Mouse (Mus musculus) thymus, adult 2 months (tissue): ENCODE measurements at regions not wholly inside any gene's neighbourhood (a gene's known extent, or its start where the extent isn't known, plus 50 kb on each side); places are given as distances from the start of the nearest gene placed in this dataset.

Experiments used
- DNase-seq: peaks from one replicate; pipeline ENCODE4 v3.0.0; 2021
- H3K27ac ChIP-seq: fragments of 200-500 bp; 2 replicates; pipeline ENCODE4 v1.5.1; 2012; ENCODE audit warnings: low read length, control low read depth; ENCODE audit not compliant: control insufficient read depth, insufficient read depth
- H3K27me3 ChIP-seq: fragments of 200-500 bp; 2 replicates; pipeline ENCODE4 v1.6.1; 2012; ENCODE audit warnings: mild to moderate bottlenecking, low read length, moderate library complexity, mixed read lengths; ENCODE audit not compliant: control insufficient read depth, insufficient read depth
- H3K36me3 ChIP-seq: fragments of 200-500 bp; 2 replicates; pipeline ENCODE4 v1.6.1; 2012; ENCODE audit warnings: mild to moderate bottlenecking, low read length, moderate library complexity; ENCODE audit not compliant: control insufficient read depth, insufficient read depth
- H3K4me1 ChIP-seq: fragments of 200-500 bp; replicated peaks from 2 replicates; pipeline ENCODE4 v1.6.1; 2012; ENCODE audit warnings: low read length; ENCODE audit not compliant: control insufficient read depth, insufficient read depth
- H3K4me3 ChIP-seq: fragments of 200-500 bp; 2 replicates; pipeline ENCODE4 v1.5.1; 2012; ENCODE audit warnings: mild to moderate bottlenecking, low read length, control low read depth, moderate library complexity; ENCODE audit not compliant: control insufficient read depth, insufficient read depth
- CTCF ChIP-seq: fragments of 200-500 bp; IDR thresholded peaks from 2 replicates; pipeline ENCODE4 v1.5.1; 2012; ENCODE audit warnings: mild to moderate bottlenecking, control low read depth, low read length, moderate library complexity, borderline replicate concordance; ENCODE audit not compliant: control insufficient read depth, poor library complexity, insufficient read depth; ENCODE audit errors: extremely low read depth
- POLR2A ChIP-seq: fragments of 200-500 bp; IDR thresholded peaks from 2 replicates; pipeline ENCODE4 v1.6.1; 2012; ENCODE audit warnings: mild to moderate bottlenecking, low read length, control low read depth, moderate library complexity; ENCODE audit not compliant: control insufficient read depth, poor library complexity, insufficient read depth; ENCODE audit errors: extremely low read depth
- WGBS: fragments of 180-500 bp; shearing (Covaris S2); methylation state at CpG from one replicate; pipeline ENCODE4 v1.1.7; 2018; 5-methylcytosine and 5-hydroxymethylcytosine counted together

DNA sequence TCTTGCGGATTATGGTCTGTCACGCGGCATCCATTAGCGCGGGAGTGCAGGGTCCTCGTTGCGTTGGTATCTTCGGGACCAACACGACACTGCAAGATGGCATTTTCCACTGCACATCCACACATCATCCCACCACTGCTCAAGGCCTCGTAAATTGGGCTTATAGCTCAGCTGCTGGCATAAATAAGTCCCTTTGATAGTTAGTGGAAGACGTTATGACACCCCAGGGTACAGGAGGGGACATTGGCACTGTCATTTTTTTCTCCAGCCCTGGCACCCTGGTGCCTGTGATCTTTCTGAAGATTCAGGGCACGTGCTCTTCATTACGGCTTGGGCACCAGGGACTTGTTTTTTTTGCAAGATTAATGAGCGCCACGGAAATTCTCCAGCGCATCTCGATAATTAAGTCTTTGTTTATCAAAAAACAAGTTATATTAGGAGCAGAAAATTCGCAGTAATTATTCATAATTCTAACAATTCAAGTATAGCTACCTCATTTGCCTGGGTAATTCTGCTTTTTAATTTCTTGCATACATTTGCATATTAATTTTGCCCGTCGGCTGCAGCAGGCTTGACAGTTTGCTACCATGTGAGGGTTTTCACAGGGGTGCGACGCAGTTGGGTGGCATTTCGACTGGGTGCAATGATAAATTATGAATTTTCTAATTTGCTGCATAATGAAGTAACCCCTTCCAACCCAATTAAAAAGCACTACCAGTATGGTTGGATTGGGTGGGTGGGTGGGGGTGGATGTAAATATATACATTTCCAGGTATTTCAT lies 119.1 kb downstream of the Vrk1 start:
- DNase-seq, result no peak
- no peaks in the 10 kb centered on the region for H3K36me3 ChIP-seq
- no peaks in the 10 kb centered on the region for H3K4me1 ChIP-seq
- 95% methylated on average over 23 of the region's 23 CpGs for WGBS
- no peaks in the 10 kb centered on the region for H3K27me3 ChIP-seq
- H3K4me3 ChIP-seq, result no peak overlapping the region
- no peak overlapping the region for H3K27ac ChIP-seq
- TF ChIP-seq CTCF, result no peak
- no peak for TF ChIP-seq POLR2A

DNA sequence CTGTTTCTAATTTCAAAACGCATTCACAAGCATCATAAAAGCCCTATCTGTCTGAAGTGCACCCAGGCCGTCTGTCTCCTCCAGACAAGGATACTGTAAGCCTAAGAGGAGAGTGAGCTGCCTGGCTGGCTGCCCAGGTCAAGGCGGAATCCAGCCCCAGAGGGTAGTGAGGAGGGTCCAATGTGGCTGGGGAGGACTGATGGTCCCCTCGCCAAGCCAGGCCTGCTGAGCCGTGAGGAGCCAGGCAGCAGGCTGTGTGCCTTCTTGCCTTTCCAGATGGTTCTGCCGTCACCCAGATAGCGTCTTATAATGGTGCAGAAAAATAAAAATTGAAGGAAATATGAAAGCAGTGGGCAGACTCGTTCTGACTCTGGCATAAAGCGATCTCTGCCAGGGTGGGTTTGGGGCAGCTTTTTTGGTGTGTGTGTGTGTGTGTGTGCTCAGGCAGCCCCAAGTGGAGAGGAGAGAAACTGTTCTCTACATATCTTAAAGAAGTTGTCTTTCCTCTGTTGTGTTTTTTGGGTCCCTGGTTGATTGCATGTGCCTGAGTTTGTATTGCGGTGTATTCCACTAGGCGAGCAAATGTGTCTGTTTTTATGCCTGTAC lies 120.1 kb downstream of the Vrk1 start:
- 86% methylated on average over 11 of the region's 11 CpGs for WGBS
- DNase-seq, result no peak
- H3K27me3 ChIP-seq, result no peaks in the 10 kb centered on the region

DNA sequence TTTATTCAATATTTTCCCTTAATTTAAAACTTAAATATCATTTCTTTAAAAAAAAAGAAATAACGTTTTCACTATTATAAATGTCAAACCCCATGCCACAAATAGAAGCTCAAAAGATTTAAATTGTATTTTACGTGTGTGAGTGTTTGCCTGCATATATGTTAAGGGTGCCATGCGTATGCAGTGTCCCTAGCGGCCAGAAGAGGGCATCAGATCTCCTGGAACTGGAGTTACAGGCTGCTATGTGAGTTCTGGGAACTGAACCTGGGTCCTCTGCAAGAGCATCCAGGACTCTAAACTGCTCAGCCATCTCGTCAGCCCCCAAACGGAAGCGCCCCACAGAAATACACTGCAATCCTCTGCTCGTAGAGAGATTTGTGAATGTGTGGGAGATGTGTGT lies 122.7 kb downstream of the Vrk1 start:
- Histone ChIP-seq H3K27ac (no peak overlapping the region), H3K27me3 (no peaks in the 10 kb centered on the region), H3K4me1 (no peaks in the 10 kb centered on the region), H3K4me3 (no peak overlapping the region), H3K36me3 (no peaks in the 10 kb centered on the region)
- 88% methylated on average over 8 of the region's 8 CpGs for WGBS
- DNase-seq, result no peak
- TF ChIP-seq POLR2A (no peak), CTCF (no peak)

More for the DNA sequence above, 120.1 kb downstream of the Vrk1 start:
- Histone ChIP-seq H3K4me3 (no peak overlapping the region), H3K36me3 (no peaks in the 10 kb centered on the region), H3K27ac (no peak overlapping the region), H3K4me1 (no peaks in the 10 kb centered on the region)
- TF ChIP-seq CTCF, result no peak
- no peak for TF ChIP-seq POLR2A

DNA sequence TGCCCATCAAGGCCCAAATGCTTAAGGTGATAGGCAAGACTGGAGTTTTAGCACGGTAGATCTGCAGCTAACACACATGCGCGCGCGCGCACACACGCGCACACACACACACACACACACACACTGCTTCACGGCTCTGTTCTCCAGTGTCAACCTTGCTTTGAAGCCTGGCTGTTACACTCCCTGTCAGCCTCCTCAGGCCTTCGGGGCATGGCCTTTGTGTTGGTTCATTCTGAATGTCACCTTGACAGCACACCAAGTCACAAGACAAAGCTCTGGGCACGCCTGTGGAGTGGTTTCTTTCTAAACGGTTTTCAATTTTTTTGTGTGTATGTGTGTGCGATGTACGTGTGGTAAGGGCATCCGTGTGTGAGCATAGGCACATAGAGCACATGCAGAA lies 128.4 kb downstream of the Vrk1 start:
- Histone ChIP-seq H3K27me3 (no peaks in the 10 kb centered on the region), H3K4me3 (no peak overlapping the region), H3K27ac (no peak overlapping the region), H3K4me1 (no peaks in the 10 kb centered on the region), H3K36me3 (no peaks in the 10 kb centered on the region)
- DNase-seq, result no peak
- 93% methylated on average over 15 of the region's 15 CpGs for WGBS
- no peak for TF ChIP-seq CTCF
- no peak for TF ChIP-seq POLR2A

DNA sequence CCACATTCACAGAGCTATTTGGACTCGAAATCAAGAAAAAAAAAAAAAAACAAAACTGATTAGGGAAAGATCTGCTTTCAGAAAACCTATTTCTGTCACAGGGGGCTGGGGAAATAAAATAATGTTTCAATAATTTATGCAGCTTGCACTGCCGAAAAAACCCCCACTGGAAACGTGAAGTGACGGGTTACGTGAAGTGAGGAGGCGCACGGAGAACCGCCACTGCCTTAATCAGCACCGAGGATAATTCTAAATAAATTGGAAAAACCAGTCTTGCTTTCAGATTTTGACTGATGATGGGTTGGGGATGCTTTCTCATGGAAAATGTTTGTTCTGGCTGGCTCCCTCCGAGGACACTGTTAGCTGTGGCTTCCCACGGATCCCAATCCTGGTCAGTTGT lies 129.5 kb downstream of the Vrk1 start:
- TF ChIP-seq POLR2A (no peak), CTCF (no peak)
- DNase-seq, result no peak
- 91% methylated on average over 11 of the region's 11 CpGs for WGBS
- H3K4me3 ChIP-seq, result no peak overlapping the region
- no peaks in the 10 kb centered on the region for H3K36me3 ChIP-seq
- H3K27ac ChIP-seq, result no peak overlapping the region
- no peaks in the 10 kb centered on the region for H3K4me1 ChIP-seq
- H3K27me3 ChIP-seq, result no peaks in the 10 kb centered on the region

DNA sequence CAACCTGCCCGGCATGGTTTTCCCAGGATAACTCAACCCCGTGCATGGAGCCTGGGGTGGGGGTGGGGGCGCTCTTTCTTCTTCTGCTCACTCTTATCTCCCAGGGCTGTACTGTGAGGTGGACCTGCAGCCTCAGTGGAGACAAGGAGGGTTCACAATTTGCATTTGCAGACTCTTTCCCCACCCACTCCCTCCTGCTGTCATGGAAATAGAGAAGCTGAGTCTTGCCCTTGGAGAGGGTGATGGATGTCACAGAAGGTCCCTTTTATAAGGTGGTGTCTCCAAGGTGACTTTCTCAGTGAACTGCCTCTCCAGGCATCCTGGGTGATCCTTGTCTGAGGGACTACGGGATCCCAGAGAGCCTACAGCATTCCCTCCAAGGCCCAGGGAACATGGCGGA lies 129.9 kb downstream of the Vrk1 start:
- 82% methylated on average over 5 of the region's 5 CpGs for WGBS
- Histone ChIP-seq H3K27ac (no peak overlapping the region), H3K4me3 (no peak overlapping the region), H3K4me1 (no peaks in the 10 kb centered on the region), H3K36me3 (no peaks in the 10 kb centered on the region), H3K27me3 (no peaks in the 10 kb centered on the region)
- TF ChIP-seq CTCF (no peak), POLR2A (no peak)
- DNase-seq, result no peak
